Mouse (Mus musculus): ENCODE results near the gene Sst. TPM values are rescaled to one million over a fixed set of nuclear protein-coding genes. Genes with fewer than 3 reads are reported as not detected.
"Not testable (repeated sequence)": the region's sequence is repeated elsewhere in the genome, so short reads cannot be mapped to it uniquely, and the experiment has no call there.

Gene Sst
- polyA plus RNA-seq, 1 experiment from 2014 or later = 6.4 TPM

DNA sequence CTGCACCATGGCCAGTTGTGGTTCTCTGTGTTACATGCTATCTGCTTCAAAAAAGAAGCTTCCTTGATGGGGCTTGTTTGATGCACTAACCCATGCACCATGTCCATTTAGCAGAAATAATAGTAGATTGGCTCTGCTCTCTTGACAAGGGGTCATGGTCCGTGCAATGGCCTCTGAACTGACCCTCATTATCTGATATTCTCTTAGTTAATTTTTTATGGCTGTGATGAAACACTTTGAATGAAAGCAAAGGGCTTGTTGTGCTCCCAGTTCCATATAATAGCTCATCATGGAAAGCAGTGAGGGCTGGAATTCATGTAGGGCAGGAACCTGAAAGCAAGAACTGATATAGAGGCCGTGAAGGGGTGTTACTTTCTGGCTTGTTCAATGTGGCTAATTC lies 28.7 kb upstream of the Sst start:
- WGBS = 78% methylated on average over 2 of the region's 2 CpGs
- ATAC-seq (replicated peaks; ENCODE audit: low FRiP score, low TSS enrichment, low read depth) = no peak
- no peak overlapping the region for H3K9ac ChIP-seq (ENCODE audit: low read length)

GRCm38 (mm10) chr16:23913401-23913800 lies 22.6 kb upstream of the Sst start:
- H3K27me3 ChIP-seq (replicated peaks; ENCODE audit: control insufficient read depth, insufficient read depth, low read length) = no peaks in the 10 kb centered on the region
- no peak overlapping the region for H3K9ac ChIP-seq (ENCODE audit: low read length)
- no peaks in the 10 kb centered on the region for H3K4me1 ChIP-seq (replicated peaks; ENCODE audit: control insufficient read depth, insufficient read depth, low read length)
- H3K36me3 ChIP-seq (ENCODE audit: control insufficient read depth, insufficient read depth, low read length) = no peaks in the 10 kb centered on the region
- H3K27ac ChIP-seq (ENCODE audit: low read depth) = no peak overlapping the region
- H3K9me3 ChIP-seq (ENCODE audit: control insufficient read depth, low read length) = no peaks in the 10 kb centered on the region
- ATAC-seq (replicated peaks; ENCODE audit: low FRiP score, low TSS enrichment, low read depth) (no peak), DNase-seq (ENCODE audit: low spot score) (no peak)
- H3K4me3 ChIP-seq (ENCODE audit: low read depth, low read length) = no peak overlapping the region
- WGBS = 43% methylated on average over 3 of the region's 3 CpGs
- H3K4me2 ChIP-seq (ENCODE audit: low read length) = no peak overlapping the region

More for the DNA sequence above, 28.7 kb upstream of the Sst start:
- H3K4me2 ChIP-seq (ENCODE audit: low read length) = no peak overlapping the region
- no peaks in the 10 kb centered on the region for H3K9me3 ChIP-seq (ENCODE audit: control insufficient read depth, low read length)
- H3K27ac ChIP-seq (ENCODE audit: low read depth) = no peak overlapping the region
- no peak overlapping the region for H3K4me3 ChIP-seq (ENCODE audit: low read depth, low read length)
- H3K36me3 ChIP-seq (ENCODE audit: control insufficient read depth, insufficient read depth, low read length) = no peaks in the 10 kb centered on the region
- no peaks in the 10 kb centered on the region for H3K27me3 ChIP-seq (replicated peaks; ENCODE audit: control insufficient read depth, insufficient read depth, low read length)
- no peaks in the 10 kb centered on the region for H3K4me1 ChIP-seq (replicated peaks; ENCODE audit: control insufficient read depth, insufficient read depth, low read length)
- DNase-seq (ENCODE audit: low spot score) = no peak

- H3K27ac ChIP-seq (ENCODE audit: low read depth) = no peak overlapping the region
- no peaks in the 10 kb centered on the region for H3K36me3 ChIP-seq (ENCODE audit: control insufficient read depth, insufficient read depth, low read length)
- DNase-seq (ENCODE audit: low spot score) = no peak
- H3K4me2 ChIP-seq (ENCODE audit: low read length) = no peak overlapping the region
- 55% methylated on average over 13 of the region's 13 CpGs for WGBS
- no peak overlapping the region for H3K9ac ChIP-seq (ENCODE audit: low read length)
- no peaks in the 10 kb centered on the region for H3K4me1 ChIP-seq (replicated peaks; ENCODE audit: control insufficient read depth, insufficient read depth, low read length)
- H3K4me3 ChIP-seq (ENCODE audit: low read depth, low read length) = no peak overlapping the region
- ATAC-seq (replicated peaks; ENCODE audit: low FRiP score, low TSS enrichment, low read depth) = no peak
- H3K27me3 ChIP-seq (replicated peaks; ENCODE audit: control insufficient read depth, insufficient read depth, low read length) = no peaks in the 10 kb centered on the region
- H3K9me3 ChIP-seq (ENCODE audit: control insufficient read depth, low read length) = no peaks in the 10 kb centered on the region
Measured at GRCm38 (mm10) chr16:23912741-23913140, 22.0 kb upstream of the Sst start.

DNA sequence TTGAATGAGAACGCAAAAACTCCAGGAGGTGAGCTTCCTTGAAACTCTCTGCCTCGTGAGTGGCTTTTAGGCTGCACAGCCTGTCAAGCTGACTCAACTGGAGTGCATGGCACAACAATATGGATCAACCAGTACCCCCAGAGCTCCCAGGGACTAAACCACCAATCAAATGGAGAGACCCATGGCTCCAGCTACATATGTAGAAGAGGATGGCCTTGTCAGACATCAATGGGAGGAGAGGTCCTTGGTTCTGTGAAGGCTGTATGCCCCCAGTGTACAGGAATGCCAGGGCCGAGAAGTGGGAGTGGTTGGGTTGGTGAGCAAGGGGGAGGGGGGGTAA lies 18.2 kb upstream of the Sst start:
- H3K9me3 ChIP-seq (ENCODE audit: control insufficient read depth, low read length); ATAC-seq (replicated peaks; ENCODE audit: low FRiP score, low TSS enrichment, low read depth); H3K27ac ChIP-seq (ENCODE audit: low read depth); H3K4me1 ChIP-seq (replicated peaks; ENCODE audit: control insufficient read depth, insufficient read depth, low read length); H3K9ac ChIP-seq (ENCODE audit: low read length); H3K4me2 ChIP-seq (ENCODE audit: low read length); DNase-seq (ENCODE audit: low spot score); H3K4me3 ChIP-seq (ENCODE audit: low read depth, low read length); H3K27me3 ChIP-seq (replicated peaks; ENCODE audit: control insufficient read depth, insufficient read depth, low read length); H3K36me3 ChIP-seq (ENCODE audit: control insufficient read depth, insufficient read depth, low read length): not testable (repeated sequence)
- 88% methylated on average over 3 of the region's 3 CpGs for WGBS

GRCm38 (mm10) chr16:23908076-23909014 lies 17.6 kb upstream of the Sst start:
- H3K4me2 ChIP-seq (ENCODE audit: low read length); DNase-seq (ENCODE audit: low spot score); H3K9ac ChIP-seq (ENCODE audit: low read length); H3K36me3 ChIP-seq (ENCODE audit: control insufficient read depth, insufficient read depth, low read length); ATAC-seq (replicated peaks; ENCODE audit: low FRiP score, low TSS enrichment, low read depth); H3K9me3 ChIP-seq (ENCODE audit: control insufficient read depth, low read length); H3K27me3 ChIP-seq (replicated peaks; ENCODE audit: control insufficient read depth, insufficient read depth, low read length); H3K4me1 ChIP-seq (replicated peaks; ENCODE audit: control insufficient read depth, insufficient read depth, low read length); H3K4me3 ChIP-seq (ENCODE audit: low read depth, low read length); H3K27ac ChIP-seq (ENCODE audit: low read depth): not testable (repeated sequence)
- 87% methylated on average over 9 of the region's 9 CpGs for WGBS

DNA sequence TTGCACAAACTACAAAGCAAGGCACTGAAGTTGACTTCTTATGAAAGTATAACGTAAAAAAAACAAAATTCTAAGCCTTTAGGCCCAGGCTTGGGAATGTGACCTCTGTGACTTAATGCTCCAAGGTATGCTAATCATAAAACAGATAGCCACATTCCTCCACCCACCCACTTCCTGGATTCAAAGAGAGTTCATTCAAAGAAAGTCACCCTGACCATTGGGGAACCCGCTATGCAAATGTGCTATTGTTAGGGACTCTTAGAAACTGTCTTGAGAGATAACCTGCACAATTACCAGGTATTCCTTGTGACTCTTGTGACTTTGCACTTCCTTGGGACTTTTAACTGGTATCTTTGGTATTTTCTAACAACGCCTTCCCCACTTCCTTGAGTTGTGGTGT lies 15.8 kb upstream of the Sst start:
- not testable (repeated sequence) for H3K36me3 ChIP-seq (ENCODE audit: control insufficient read depth, insufficient read depth, low read length); H3K27me3 ChIP-seq (replicated peaks; ENCODE audit: control insufficient read depth, insufficient read depth, low read length); H3K4me2 ChIP-seq (ENCODE audit: low read length); H3K9ac ChIP-seq (ENCODE audit: low read length); H3K27ac ChIP-seq (ENCODE audit: low read depth); ATAC-seq (replicated peaks; ENCODE audit: low FRiP score, low TSS enrichment, low read depth); H3K4me3 ChIP-seq (ENCODE audit: low read depth, low read length); H3K4me1 ChIP-seq (replicated peaks; ENCODE audit: control insufficient read depth, insufficient read depth, low read length); DNase-seq (ENCODE audit: low spot score); H3K9me3 ChIP-seq (ENCODE audit: control insufficient read depth, low read length)
- WGBS = 86% methylated on average over 3 of the region's 3 CpGs

- no peak overlapping the region for H3K4me3 ChIP-seq (ENCODE audit: low read depth, low read length)
- H3K4me2 ChIP-seq (ENCODE audit: low read length) = no peak overlapping the region
- no peaks in the 10 kb centered on the region for H3K36me3 ChIP-seq (ENCODE audit: control insufficient read depth, insufficient read depth, low read length)
- no peaks in the 10 kb centered on the region for H3K27me3 ChIP-seq (replicated peaks; ENCODE audit: control insufficient read depth, insufficient read depth, low read length)
- WGBS = 90% methylated on average over 7 of the region's 7 CpGs
- no peak overlapping the region for H3K27ac ChIP-seq (ENCODE audit: low read depth)
- no peaks in the 10 kb centered on the region for H3K9me3 ChIP-seq (ENCODE audit: control insufficient read depth, low read length)
- H3K4me1 ChIP-seq (replicated peaks; ENCODE audit: control insufficient read depth, insufficient read depth, low read length) = peaks cover 5% of the 10 kb centered on the region; the same call in 1 of the 2 replicates
- no peak for DNase-seq (ENCODE audit: low spot score)
- ATAC-seq (replicated peaks; ENCODE audit: low FRiP score, low TSS enrichment, low read depth) = no peak
- H3K9ac ChIP-seq (ENCODE audit: low read length) = no peak overlapping the region
Measured at GRCm38 (mm10) chr16:23901411-23901810, 10.7 kb upstream of the Sst start.

DNA sequence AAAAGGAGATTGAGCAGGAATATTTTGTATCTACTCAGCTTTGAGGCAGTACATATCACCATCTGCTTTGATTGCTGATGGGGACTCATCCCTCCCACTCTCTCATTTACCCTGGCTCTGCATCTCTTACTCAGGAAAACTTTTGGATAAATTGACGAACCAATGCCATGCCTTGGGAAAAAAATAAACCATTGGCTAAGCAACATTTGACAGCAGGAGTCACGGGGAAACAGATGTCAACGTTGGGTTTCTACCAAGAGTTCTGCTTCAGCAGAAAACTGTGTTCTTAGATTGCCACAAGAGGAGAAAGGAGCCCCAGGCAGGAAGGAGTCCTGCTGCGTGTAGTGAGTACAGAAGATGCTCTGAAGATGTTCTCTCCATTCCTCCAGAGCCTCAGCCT lies 9.3 kb upstream of the Sst start:
- ATAC-seq (replicated peaks; ENCODE audit: low FRiP score, low TSS enrichment, low read depth) (no peak), DNase-seq (ENCODE audit: low spot score) (no peak)
- Histone ChIP-seq H3K4me1 (replicated peaks; ENCODE audit: control insufficient read depth, insufficient read depth, low read length) (peaks cover 5% of the 10 kb centered on the region; the same call in 1 of the 2 replicates), H3K9ac (ENCODE audit: low read length) (no peak overlapping the region), H3K4me2 (ENCODE audit: low read length) (no peak overlapping the region), H3K36me3 (ENCODE audit: control insufficient read depth, insufficient read depth, low read length) (no peaks in the 10 kb centered on the region), H3K4me3 (ENCODE audit: low read depth, low read length) (no peak overlapping the region), H3K27me3 (replicated peaks; ENCODE audit: control insufficient read depth, insufficient read depth, low read length) (no peaks in the 10 kb centered on the region), H3K27ac (ENCODE audit: low read depth) (no peak overlapping the region), H3K9me3 (ENCODE audit: control insufficient read depth, low read length) (no peaks in the 10 kb centered on the region)
- 83% methylated on average over 4 of the region's 4 CpGs for WGBS

GRCm38 (mm10) chr16:23898840-23899239 lies 8.1 kb upstream of the Sst start:
- Histone ChIP-seq H3K27me3 (replicated peaks; ENCODE audit: control insufficient read depth, insufficient read depth, low read length) (no peaks in the 10 kb centered on the region), H3K4me3 (ENCODE audit: low read depth, low read length) (no peak overlapping the region; the same call in 1 of the 2 replicates), H3K9me3 (ENCODE audit: control insufficient read depth, low read length) (no peaks in the 10 kb centered on the region), H3K36me3 (ENCODE audit: control insufficient read depth, insufficient read depth, low read length) (no peaks in the 10 kb centered on the region), H3K9ac (ENCODE audit: low read length) (no peak overlapping the region), H3K27ac (ENCODE audit: low read depth) (no peak overlapping the region), H3K4me2 (ENCODE audit: low read length) (peak overlapping the region; percentile 49), H3K4me1 (replicated peaks; ENCODE audit: control insufficient read depth, insufficient read depth, low read length) (peaks cover 5% of the 10 kb centered on the region; the same call in 1 of the 2 replicates)
- DNase-seq (ENCODE audit: low spot score) (peak; percentile 90), ATAC-seq (replicated peaks; ENCODE audit: low FRiP score, low TSS enrichment, low read depth) (peak; percentile 62; the same call in 1 of the 2 replicates)
- WGBS = 8% methylated on average over 12 of the region's 12 CpGs
